Mouse (Mus musculus) heart, adult 2 months (tissue): ENCODE measurements around the gene Susd4. TPM values are rescaled to one million over a fixed set of nuclear protein-coding genes. Genes with fewer than 3 reads are reported as not detected.

Experiments used
- DNase-seq, 2 experiments: peaks; one replicate each; pipeline ENCODE4 v3.0.0; 2021
- H3K27ac ChIP-seq: fragments of 200-600 bp; 2 replicates; pipeline ENCODE4 v1.8.1; 2022
- H3K27me3 ChIP-seq: fragments of 200-500 bp; 2 replicates; pipeline ENCODE4 v1.6.1; 2012; ENCODE audit warnings: mild to moderate bottlenecking, low read length, inconsistent platforms, mixed read lengths; ENCODE audit not compliant: control insufficient read depth, insufficient read depth
- H3K36me3 ChIP-seq: fragments of 200-500 bp; 2 replicates; pipeline ENCODE4 v1.6.1; 2012; ENCODE audit warnings: low read length, inconsistent platforms; ENCODE audit not compliant: control insufficient read depth, insufficient read depth
- H3K4me1 ChIP-seq: fragments of 200-500 bp; 2 replicates; pipeline ENCODE4 v1.6.1; 2011; ENCODE audit warnings: low read length; ENCODE audit not compliant: control insufficient read depth, insufficient read depth
- H3K4me3 ChIP-seq: fragments of 200-600 bp; 2 replicates; pipeline ENCODE4 v1.8.1; 2022
- H3K79me2 ChIP-seq: fragments of 200-500 bp; replicated peaks from 2 replicates; pipeline ENCODE4 v1.6.1; 2012; ENCODE audit warnings: mild to moderate bottlenecking, inconsistent platforms, low read length, moderate library complexity, mixed read lengths; ENCODE audit not compliant: control insufficient read depth, insufficient read depth
- H3K9ac ChIP-seq: fragments of 200-500 bp; 2 replicates; pipeline ENCODE4 v1.6.1; 2012; ENCODE audit warnings: low read depth, mild to moderate bottlenecking, control low read depth, inconsistent platforms, low read length, mixed read lengths
- CTCF ChIP-seq: fragments of 200-600 bp; IDR thresholded peaks from 2 replicates; pipeline ENCODE4 v1.8.1; 2022; ENCODE audit warnings: antibody characterized with exemption, mild to moderate bottlenecking, moderate library complexity
- EP300 ChIP-seq: fragments of 200-500 bp; IDR thresholded peaks from 2 replicates; pipeline ENCODE4 v1.6.1; 2011; ENCODE audit warnings: low read depth, low read length, control low read depth; ENCODE audit not compliant: insufficient read depth
- POLR2A ChIP-seq: fragments of 200-500 bp; IDR thresholded peaks from 2 replicates; pipeline ENCODE4 v1.6.1; 2011; ENCODE audit warnings: mild to moderate bottlenecking, low read depth, low read length, control low read depth; ENCODE audit not compliant: insufficient read depth
- WGBS: fragments of 180-500 bp; shearing (Covaris S2); methylation state at CpG from one replicate; pipeline ENCODE4 v1.1.7; 2018; 5-methylcytosine and 5-hydroxymethylcytosine counted together
- intact Hi-C: fragments of 180-260 bp; cut with DNase I; formaldehyde crosslinking; loops from one replicate; pipeline ENCODE4 v1.15.1; 2025
- polyA plus RNA-seq: library from polyadenylated mRNA; depleted of rRNA; stranded (reverse); fragments of >200 nt; gene quantifications from 2 replicates; pipeline ENCODE4 v1.2.3, GENCODE M21; 2012
- total RNA-seq, 2 experiments: library from RNA; stranded (reverse); gene quantifications; 2 replicates each; pipeline ENCODE4 v1.2.3; 2021

Susd4 gene
- total and polyA plus RNA-seq, 3 experiments: 0.16 to 0.49 (median 0.34) TPM

DNA sequence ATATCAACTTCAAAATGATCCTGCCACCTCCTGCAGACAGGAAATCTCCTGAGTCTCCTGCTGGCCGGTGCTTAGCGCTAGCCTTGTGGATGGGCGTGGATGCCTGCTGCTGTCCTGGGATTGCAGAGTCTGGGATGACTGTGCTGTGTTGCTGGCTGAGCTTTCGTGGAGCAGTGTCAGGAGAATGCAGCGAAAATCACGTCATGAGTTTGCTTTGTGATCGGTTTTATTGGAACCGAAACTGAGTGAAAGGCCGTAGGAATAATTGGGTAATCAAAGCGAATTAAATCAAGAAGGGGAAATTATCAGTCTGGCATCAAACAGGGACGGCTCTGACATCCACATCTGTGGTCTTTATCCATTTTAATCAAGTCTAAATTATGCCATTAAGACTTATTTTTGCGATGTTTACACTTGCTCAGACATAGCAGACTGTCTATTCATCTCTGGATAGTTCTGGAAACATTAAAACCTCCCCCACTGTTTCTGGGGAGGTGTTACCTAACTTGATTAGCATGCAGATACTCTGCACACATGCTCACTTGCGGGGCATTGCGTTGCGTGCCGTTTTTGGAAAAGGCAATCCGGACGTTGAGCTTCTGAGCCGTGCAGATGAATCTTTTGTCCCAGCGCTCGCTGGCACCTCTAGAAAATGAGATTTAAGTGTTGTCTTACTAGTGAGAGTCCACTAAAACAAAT is 60.2 kb downstream of the Susd4 start:
- no peaks in the 10 kb centered on the region; the same call in 1 of the 2 replicates for H3K27me3 ChIP-seq
- WGBS: 68% methylated on average over 21 of the region's 21 CpGs
- no peak overlapping the region for H3K9ac ChIP-seq
- H3K36me3 ChIP-seq: no peaks in the 10 kb centered on the region
- no peak overlapping the region for H3K4me3 ChIP-seq
- TF ChIP-seq EP300 (no peak), POLR2A (no peak), CTCF (no peak)
- no peaks in the 10 kb centered on the region for H3K79me2 ChIP-seq
- H3K27ac ChIP-seq: no peak overlapping the region
- DNase-seq: no peak
- no peaks in the 10 kb centered on the region for H3K4me1 ChIP-seq
- intact Hi-C loops: no loop called here

DNA sequence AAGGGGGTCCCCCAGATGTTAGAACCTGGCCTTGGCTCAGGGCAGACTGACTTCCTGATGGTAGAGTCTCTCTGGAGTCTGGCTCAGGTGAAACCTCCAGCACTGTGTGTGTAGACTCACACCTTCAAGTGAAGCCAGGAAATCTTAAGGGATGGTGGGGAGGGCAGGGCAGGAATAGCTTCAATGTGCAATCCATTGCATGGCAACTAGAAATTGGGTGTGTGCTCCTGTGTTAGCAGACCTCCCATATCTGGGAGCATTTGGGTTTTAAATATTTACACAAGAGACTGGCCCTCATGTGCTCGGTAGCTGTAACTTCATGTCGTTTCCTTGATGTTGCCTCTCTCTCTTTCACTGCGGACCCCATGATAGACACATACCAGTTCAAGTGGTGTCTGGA is 62.9 kb downstream of the Susd4 start:
- TF ChIP-seq POLR2A (no peak), CTCF (no peak)
- no peak for DNase-seq
- no peak overlapping the region for H3K4me3 ChIP-seq
- no peaks in the 10 kb centered on the region for H3K36me3 ChIP-seq
- H3K9ac ChIP-seq: no peak overlapping the region
- H3K4me1 ChIP-seq: no peaks in the 10 kb centered on the region
- H3K79me2 ChIP-seq: no peaks in the 10 kb centered on the region
- no peak overlapping the region for H3K27ac ChIP-seq
- H3K27me3 ChIP-seq: no peaks in the 10 kb centered on the region; the same call in 1 of the 2 replicates
- intact Hi-C loops: no loop called here
- WGBS: 84% methylated on average over 3 of the region's 3 CpGs

DNA sequence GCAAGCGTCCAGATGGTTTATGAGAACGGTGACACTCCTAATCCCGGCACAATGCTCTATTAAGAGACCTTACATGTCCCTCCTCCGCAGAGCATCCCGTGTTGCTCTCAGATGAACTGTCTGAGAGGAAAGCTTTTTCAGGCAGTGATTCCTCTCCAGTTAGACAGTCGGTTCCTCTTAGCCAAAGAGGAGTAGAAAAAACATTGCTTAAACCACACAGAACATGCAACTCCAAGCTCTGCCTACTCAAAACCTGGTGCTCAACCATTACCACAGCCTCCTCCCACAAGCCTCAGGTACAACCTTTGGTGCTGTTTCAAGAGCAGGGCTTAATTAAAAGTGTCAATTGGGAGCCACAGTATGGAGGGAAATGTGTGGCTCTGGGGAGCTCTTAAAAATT is 74.4 kb downstream of the Susd4 start:
- Histone ChIP-seq H3K27ac (no peak overlapping the region), H3K4me1 (no peaks in the 10 kb centered on the region; the same call in 1 of the 2 replicates), H3K4me3 (no peak overlapping the region), H3K79me2 (no peaks in the 10 kb centered on the region), H3K9ac (no peak overlapping the region), H3K27me3 (no peaks in the 10 kb centered on the region), H3K36me3 (no peaks in the 10 kb centered on the region)
- 72% methylated on average over 6 of the region's 6 CpGs for WGBS
- no peak for DNase-seq
- intact Hi-C loops: no loop called here
- TF ChIP-seq EP300 (no peak), CTCF (no peak), POLR2A (no peak)

DNA sequence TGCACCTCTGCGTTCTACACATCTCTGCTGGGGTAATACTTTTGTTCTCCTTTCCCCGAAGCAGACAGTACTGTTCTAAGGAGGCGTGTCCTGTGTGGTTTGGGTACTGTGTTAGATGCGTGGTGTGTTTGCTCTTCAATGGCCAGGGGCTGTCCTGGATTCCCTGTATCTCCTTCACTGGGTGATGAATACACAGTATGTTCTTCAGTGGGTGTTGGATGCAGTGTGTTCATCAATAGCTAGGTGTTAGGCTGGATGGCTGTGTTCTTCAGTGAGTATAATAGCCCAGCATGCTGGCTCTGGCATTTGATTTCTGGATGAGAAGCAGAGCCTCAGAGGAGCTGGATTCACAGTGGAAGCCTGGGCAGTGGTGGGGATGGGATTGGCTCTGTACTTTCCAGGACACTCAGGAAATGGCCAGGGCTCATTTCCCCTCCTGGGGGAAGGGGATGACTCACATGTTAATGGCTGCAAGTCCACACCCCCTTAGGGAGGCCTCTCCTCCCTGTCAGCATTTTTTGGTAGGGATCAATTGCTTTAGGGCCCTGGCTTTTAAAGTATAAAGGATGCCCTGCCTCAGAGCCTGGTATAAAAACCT is 75.8 kb downstream of the Susd4 start:
- TF ChIP-seq CTCF (no peak), EP300 (no peak), POLR2A (no peak)
- Histone ChIP-seq H3K27ac (no peak overlapping the region), H3K27me3 (no peaks in the 10 kb centered on the region), H3K4me3 (no peak overlapping the region), H3K36me3 (no peaks in the 10 kb centered on the region), H3K9ac (no peak overlapping the region), H3K79me2 (no peaks in the 10 kb centered on the region), H3K4me1 (no peaks in the 10 kb centered on the region; the same call in 1 of the 2 replicates)
- 89% methylated on average over 4 of the region's 4 CpGs for WGBS
- intact Hi-C loops: no loop called here
- no peak for DNase-seq

DNA sequence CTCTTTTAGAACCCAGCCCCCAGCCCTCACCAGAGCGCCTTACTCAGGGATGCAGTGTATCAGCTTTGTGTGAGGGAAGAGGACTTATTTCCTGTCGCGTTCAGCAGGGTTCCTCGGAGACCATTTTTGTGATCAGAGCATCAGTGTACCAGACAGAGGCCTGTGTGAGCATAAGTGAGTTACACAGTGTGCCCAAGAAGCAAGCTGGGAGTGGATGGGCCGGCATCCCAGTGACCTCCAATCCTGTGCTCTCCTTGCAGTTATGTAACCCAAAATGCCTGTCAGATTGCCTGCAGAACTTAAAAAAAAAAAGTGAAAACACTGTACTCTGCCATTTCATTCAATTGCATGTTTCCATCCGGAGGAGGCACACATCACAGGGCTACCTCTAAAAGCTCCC is 76.4 kb downstream of the Susd4 start:
- intact Hi-C loops: no loop called here

DNA sequence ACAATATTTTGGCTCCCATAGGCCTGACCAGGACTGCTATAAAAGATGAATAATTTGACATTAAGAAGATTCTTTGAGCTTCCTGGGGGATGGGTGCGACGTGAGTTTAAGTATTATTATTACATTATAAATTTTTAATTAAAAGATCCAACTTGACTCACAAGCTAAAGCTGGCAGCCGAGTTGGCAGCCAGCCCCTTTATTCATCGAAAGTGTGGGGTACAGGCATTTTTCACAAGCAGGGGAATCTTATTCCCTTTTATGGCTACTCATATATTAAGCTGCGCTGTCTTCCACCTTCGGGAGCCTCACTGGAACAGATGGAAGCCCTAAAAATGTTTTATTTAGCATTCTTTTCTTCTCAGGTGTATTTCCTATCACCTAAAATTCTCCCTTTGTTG is 76.9 kb downstream of the Susd4 start:
- DNase-seq: no peak
- intact Hi-C loops: no loop called here
- 92% methylated on average over 6 of the region's 6 CpGs for WGBS
- Histone ChIP-seq H3K4me3 (no peak overlapping the region), H3K27ac (no peak overlapping the region), H3K36me3 (no peaks in the 10 kb centered on the region), H3K4me1 (no peaks in the 10 kb centered on the region; the same call in 1 of the 2 replicates), H3K27me3 (no peaks in the 10 kb centered on the region), H3K79me2 (no peaks in the 10 kb centered on the region), H3K9ac (no peak overlapping the region)
- TF ChIP-seq POLR2A (no peak), EP300 (no peak), CTCF (no peak)

More for the DNA sequence above, 76.4 kb downstream of the Susd4 start:
- H3K4me3 ChIP-seq: no peak overlapping the region
- H3K9ac ChIP-seq: no peak overlapping the region
- WGBS: 50% methylated on average over 6 of the region's 6 CpGs
- H3K36me3 ChIP-seq: no peaks in the 10 kb centered on the region
- H3K4me1 ChIP-seq: no peaks in the 10 kb centered on the region; the same call in 1 of the 2 replicates
- DNase-seq: no peak
- TF ChIP-seq POLR2A (no peak), CTCF (no peak), EP300 (no peak)
- H3K79me2 ChIP-seq: no peaks in the 10 kb centered on the region
- H3K27me3 ChIP-seq: no peaks in the 10 kb centered on the region
- no peak overlapping the region for H3K27ac ChIP-seq
